In the genomic region with DNA sequence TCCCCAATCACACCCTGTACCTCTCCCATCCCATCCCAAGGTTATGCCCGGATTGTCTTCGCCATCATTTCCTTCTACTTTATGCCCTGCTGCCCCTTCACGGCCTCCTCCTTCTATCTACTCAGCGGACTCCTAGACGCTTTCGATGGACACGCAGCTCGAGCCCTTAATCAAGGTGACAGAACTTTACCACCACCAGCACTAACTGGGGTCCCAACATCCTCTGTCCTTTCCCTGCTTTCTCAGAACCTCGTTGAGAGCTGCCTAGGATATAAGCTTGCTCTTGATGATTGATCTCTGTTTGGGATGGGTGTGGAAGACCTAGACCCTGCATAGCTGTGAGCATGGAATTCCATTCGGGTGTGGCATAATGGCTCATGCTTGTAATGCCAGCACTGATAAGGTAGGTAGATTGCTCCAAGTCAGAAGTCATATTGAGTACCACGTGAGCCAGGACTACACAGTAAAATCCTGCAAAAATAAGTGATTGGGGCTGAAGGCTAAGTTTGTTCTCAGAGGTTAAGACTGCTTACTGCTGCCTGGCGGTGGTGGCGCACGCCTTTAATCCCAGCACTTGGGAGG, we compare ENCODE assay signal across 8 mouse cellular contexts. TPM values are rescaled to one million over a fixed set of nuclear protein-coding genes. Genes with fewer than 3 reads are reported as not detected.
DNase-seq lines count a peak whose midpoint lies in the region; ATAC-seq and TF ChIP-seq lines count a peak whose summit lies in the region.

No protein-coding gene starts in this region.

- H3K9me3 ChIP-seq in heart, embryonic 10.5 days = no peaks in the 10 kb centered on the region
- H3K9me3 ChIP-seq in ES-E14 (ENCODE audit: control insufficient read depth, insufficient read depth, low read depth, low read length) = no peaks in the 10 kb centered on the region
- no peaks in the 10 kb centered on the region for H3K9me3 ChIP-seq in forebrain, postnatal 0 days (ENCODE audit: low read length)
- no peaks in the 10 kb centered on the region for H3K9me3 ChIP-seq in liver, embryonic 11.5 days (ENCODE audit: control insufficient read depth, low read length)
- H3K9me3 ChIP-seq in stomach, embryonic 15.5 days = no peaks in the 10 kb centered on the region

- H3K4me2 ChIP-seq in forebrain, postnatal 0 days (ENCODE audit: low read depth) = peak overlapping the region; percentile 90
- peak overlapping the region; percentile 92 for H3K4me2 ChIP-seq in liver, embryonic 11.5 days
- H3K4me2 ChIP-seq in stomach, embryonic 15.5 days = peak overlapping the region; percentile 75

- peak overlapping the region; percentile 91 for H3K4me3 ChIP-seq in heart, embryonic 10.5 days
- H3K4me3 ChIP-seq in ES-E14 (ENCODE audit: insufficient read depth in 1 of 2, low read depth in 1 of 2, low read length in 2 of 2, poor library complexity in 1 of 2, severe bottlenecking in 1 of 2) = peak overlapping the region; percentile 78 to 82
- peak overlapping the region; percentile 95 for H3K4me3 ChIP-seq in forebrain, postnatal 0 days (ENCODE audit: low read depth, low read length)
- H3K4me3 ChIP-seq in liver, embryonic 11.5 days (ENCODE audit: low read depth, low read length) = peak overlapping the region; percentile 98
- H3K4me3 ChIP-seq in stomach, embryonic 15.5 days (replicated peaks) = peak overlapping the region; percentile 69

- TF ChIP-seq CTCF in forebrain, postnatal 0 days (IDR thresholded peaks at IDR 0.05; ENCODE audit: low read depth) = no peak

- peak overlapping the region; percentile 96 for H3K27ac ChIP-seq in heart, embryonic 10.5 days
- peak overlapping the region; percentile 92 for H3K27ac ChIP-seq in ES-E14 (ENCODE audit: insufficient read depth, low read depth, low read length, poor library complexity, severe bottlenecking)
- H3K27ac ChIP-seq in forebrain, postnatal 0 days (ENCODE audit: low read depth, low read length) = peak overlapping the region; percentile 99
- H3K27ac ChIP-seq in liver, embryonic 11.5 days (ENCODE audit: low read depth, low read length) = peak overlapping the region; percentile 88
- H3K27ac ChIP-seq in stomach, embryonic 15.5 days = peak overlapping the region; percentile 98

- DNase-seq in heart, embryonic 10.5 days (ENCODE audit: low spot score) = no peak
- no peak for DNase-seq in heart, adult 8-10 months (ENCODE audit: low spot score)
- DNase-seq in ES-E14 (ENCODE audit: low read depth, low spot score) = no peak
- DNase-seq in forebrain, postnatal 0 days = peak; percentile 12
- no peak for DNase-seq in liver, embryonic 11.5 days (ENCODE audit: low spot score)
- DNase-seq in left cerebral cortex, adult 11 months (ENCODE audit: low spot score) = no peak
- DNase-seq in testis, postnatal 10 days (ENCODE audit: low spot score) = no peak

- peaks cover 16% of the 10 kb centered on the region for H3K4me1 ChIP-seq in heart, embryonic 10.5 days
- H3K4me1 ChIP-seq in ES-E14 (ENCODE audit: control insufficient read depth in 2 of 2, insufficient read depth in 2 of 2, low read length in 2 of 2, poor library complexity in 1 of 2) = peaks cover 0 to 8% of the 10 kb centered on the region in 2 experiments; a peak in 2 of 4 replicates
- 0 out of 2 replicates have a peak, but pooled peaks cover 4% of the 10 kb centered on the region for H3K4me1 ChIP-seq in forebrain, postnatal 0 days (ENCODE audit: insufficient read depth)
- peaks cover 13% of the 10 kb centered on the region; the same call in 1 of the 2 replicates for H3K4me1 ChIP-seq in liver, embryonic 11.5 days (replicated peaks; ENCODE audit: control insufficient read depth, insufficient read depth, low read length)
- peaks cover 20% of the 10 kb centered on the region; the same call in 1 of the 2 replicates for H3K4me1 ChIP-seq in stomach, embryonic 15.5 days

- in situ Hi-C loops in ES-E14 (cut with MboI; ENCODE audit: low sequenced_read_pairs in 2 of 2, unreplicated experiment in 2 of 2) = no loop called here

- ATAC-seq in forebrain, postnatal 0 days = no peak
- ATAC-seq in liver, embryonic 11.5 days (replicated peaks; ENCODE audit: low FRiP score) = 0 out of 2 replicates have a peak, but pooled peaks have one; percentile 1
- ATAC-seq in stomach, embryonic 15.5 days (ENCODE audit: insufficient read depth, low FRiP score, low read depth) = no peak

- peak overlapping the region; percentile 79 for H3K9ac ChIP-seq in ES-E14 (ENCODE audit: insufficient read depth, low read depth, low read length, poor library complexity, severe bottlenecking)
- H3K9ac ChIP-seq in forebrain, postnatal 0 days = peak overlapping the region; percentile 99
- H3K9ac ChIP-seq in liver, embryonic 11.5 days (ENCODE audit: low read depth, low read length) = peak overlapping the region; percentile 99
- peak overlapping the region; percentile 93 for H3K9ac ChIP-seq in stomach, embryonic 15.5 days

- H3K27me3 ChIP-seq in heart, embryonic 10.5 days (ENCODE audit: insufficient read depth, poor library complexity, severe bottlenecking) = no peaks in the 10 kb centered on the region
- no peaks in the 10 kb centered on the region for H3K27me3 ChIP-seq in forebrain, postnatal 0 days (ENCODE audit: insufficient read depth, low read length)
- H3K27me3 ChIP-seq in liver, embryonic 11.5 days (replicated peaks; ENCODE audit: control insufficient read depth, insufficient read depth, low read length) = no peaks in the 10 kb centered on the region
- H3K27me3 ChIP-seq in stomach, embryonic 15.5 days (replicated peaks) = no peaks in the 10 kb centered on the region

- WGBS in heart, embryonic 10.5 days = 25% methylated on average over 14 of the region's 14 CpGs
- 28% methylated on average over 14 of the region's 14 CpGs for WGBS in forebrain, postnatal 0 days
- 24% methylated on average over 14 of the region's 14 CpGs for WGBS in liver, embryonic 11.5 days
- WGBS in stomach, embryonic 15.5 days = 18% methylated on average over 14 of the region's 14 CpGs

- H3K36me3 ChIP-seq in heart, embryonic 10.5 days = peaks cover 36% of the 10 kb centered on the region
- H3K36me3 ChIP-seq in ES-E14 (ENCODE audit: control insufficient read depth, insufficient read depth, low read length, poor library complexity, severe bottlenecking) = peaks cover 23% of the 10 kb centered on the region
- peaks cover 39% of the 10 kb centered on the region for H3K36me3 ChIP-seq in forebrain, postnatal 0 days (ENCODE audit: insufficient read depth)
- H3K36me3 ChIP-seq in liver, embryonic 11.5 days (ENCODE audit: control insufficient read depth, insufficient read depth, low read length) = peaks cover 20% of the 10 kb centered on the region
- H3K36me3 ChIP-seq in stomach, embryonic 15.5 days = peaks cover 22% of the 10 kb centered on the region

TF ChIP-seq in ES-E14, 5 proteins besides CTCF, POLR2A, EP300 and RAD21 (continues in another document):
- no peak for TF ChIP-seq ZC3H11A (IDR thresholded peaks at IDR 0.05; ENCODE audit: borderline replicate concordance, low read depth, low read length)
- no peak for TF ChIP-seq ZNF384 (IDR thresholded peaks at IDR 0.05; ENCODE audit: low read depth, low read length)
- no peak for TF ChIP-seq HCFC1 (IDR thresholded peaks at IDR 0.05; ENCODE audit: borderline replicate concordance, insufficient read depth, low read length)

RNA-seq across cellular contexts. Expression of gene Cdiptos, which starts 1.1 kb away (rescaled TPM):
- polyA plus RNA-seq in heart, embryonic 10.5 days (2016; fragmentation: Nextera tagmentation; extraction: Ambion mirVana) = 1.3 and 1.5 TPM in 2 replicates
- total RNA-seq in heart, adult 8-10 months (2022) = under 1 TPM in 3 of 4 experiments, not detected in 1; 0.37 to 0.60 (median 0.43) TPM
- 0.18 and 0.32 TPM in 2 replicates for total RNA-seq in ES-E14 (2012; rRNA removed)
- not detected in 2 replicates for total RNA-seq in forebrain, postnatal 0 days (2014; rRNA removed)
- 0.53 and 0.62 TPM in 2 replicates for polyA plus RNA-seq in forebrain, postnatal 0 days (2015; fragmentation: Nextera tagmentation; extraction: Ambion mirVana)
- 0.67 and 1.0 TPM in 2 replicates for polyA plus RNA-seq in liver, embryonic 11.5 days (2014; fragmentation: Nextera tagmentation; extraction: Ambion mirVana)
- polyA plus RNA-seq in stomach, embryonic 15.5 days (2015; fragmentation: Nextera tagmentation; extraction: Ambion mirVana) = 2.1 and 2.4 TPM in 2 replicates

RNA-seq across cellular contexts. Expression of gene Cdipt, which starts 1.3 kb away (rescaled TPM):
- 87.4 and 89.3 TPM in 2 replicates for polyA plus RNA-seq in heart, embryonic 10.5 days (2016; fragmentation: Nextera tagmentation; extraction: Ambion mirVana)
- 10 to 100 TPM; 45.9 to 53.7 (median 50.7) TPM for total RNA-seq in heart, adult 8-10 months (2022)
- 106 and 122 TPM in 2 replicates for total RNA-seq in ES-E14 (2012; rRNA removed)
- 120 and 158 TPM in 2 replicates for total RNA-seq in forebrain, postnatal 0 days (2014; rRNA removed)
- polyA plus RNA-seq in forebrain, postnatal 0 days (2015; fragmentation: Nextera tagmentation; extraction: Ambion mirVana) = 134 and 137 TPM in 2 replicates
- polyA plus RNA-seq in liver, embryonic 11.5 days (2014; fragmentation: Nextera tagmentation; extraction: Ambion mirVana) = 72.2 and 74.4 TPM in 2 replicates
- polyA plus RNA-seq in stomach, embryonic 15.5 days (2015; fragmentation: Nextera tagmentation; extraction: Ambion mirVana) = 113 and 119 TPM in 2 replicates

RNA-seq across cellular contexts. Expression of gene Sez6l2, which starts 26.6 kb away (rescaled TPM):
- polyA plus RNA-seq in heart, embryonic 10.5 days (2016; fragmentation: Nextera tagmentation; extraction: Ambion mirVana) = 0.15 and 0.35 TPM in 2 replicates
- 1 to 10 TPM; 2.6 to 7.2 (median 6.4) TPM for total RNA-seq in heart, adult 8-10 months (2022)
- 0.80 and 2.0 TPM in 2 replicates for total RNA-seq in ES-E14 (2012; rRNA removed)
- total RNA-seq in forebrain, postnatal 0 days (2014; rRNA removed) = 104 and 160 TPM in 2 replicates
- 38.3 and 45.3 TPM in 2 replicates for polyA plus RNA-seq in forebrain, postnatal 0 days (2015; fragmentation: Nextera tagmentation; extraction: Ambion mirVana)
- 0.27 TPM in 2 replicates for polyA plus RNA-seq in liver, embryonic 11.5 days (2014; fragmentation: Nextera tagmentation; extraction: Ambion mirVana)
- polyA plus RNA-seq in stomach, embryonic 15.5 days (2015; fragmentation: Nextera tagmentation; extraction: Ambion mirVana) = 1.5 and 2.3 TPM in 2 replicates

RNA-seq across cellular contexts. Expression of gene Asphd1, which starts 27.6 kb away (rescaled TPM):
- polyA plus RNA-seq in heart, embryonic 10.5 days (2016; fragmentation: Nextera tagmentation; extraction: Ambion mirVana) = not detected in 2 replicates
- total RNA-seq in heart, adult 8-10 months (2022) = under 1 TPM in 1 of 4 experiments, not detected in 3; 0.19 TPM
- 1.0 and 2.0 TPM in 2 replicates for total RNA-seq in ES-E14 (2012; rRNA removed)
- 14.3 and 37.2 TPM in 2 replicates for total RNA-seq in forebrain, postnatal 0 days (2014; rRNA removed)
- 10.3 and 13.6 TPM in 2 replicates for polyA plus RNA-seq in forebrain, postnatal 0 days (2015; fragmentation: Nextera tagmentation; extraction: Ambion mirVana)
- polyA plus RNA-seq in liver, embryonic 11.5 days (2014; fragmentation: Nextera tagmentation; extraction: Ambion mirVana) = not detected in 2 replicates
- polyA plus RNA-seq in stomach, embryonic 15.5 days (2015; fragmentation: Nextera tagmentation; extraction: Ambion mirVana) = 0.37 and 0.44 TPM in 2 replicates

RNA-seq across cellular contexts. Expression of gene Mvp, which starts 37.5 kb away (rescaled TPM):
- polyA plus RNA-seq in heart, embryonic 10.5 days (2016; fragmentation: Nextera tagmentation; extraction: Ambion mirVana) = 8.4 and 9.9 TPM in 2 replicates
- total RNA-seq in heart, adult 8-10 months (2022) = 10 to 100 TPM; 59.3 to 81.8 (median 73.5) TPM
- 49.2 and 56.0 TPM in 2 replicates for total RNA-seq in ES-E14 (2012; rRNA removed)
- 4.8 and 6.9 TPM in 2 replicates for total RNA-seq in forebrain, postnatal 0 days (2014; rRNA removed)
- polyA plus RNA-seq in forebrain, postnatal 0 days (2015; fragmentation: Nextera tagmentation; extraction: Ambion mirVana) = 3.3 and 3.4 TPM in 2 replicates
- 8.3 and 9.4 TPM in 2 replicates for polyA plus RNA-seq in liver, embryonic 11.5 days (2014; fragmentation: Nextera tagmentation; extraction: Ambion mirVana)
- polyA plus RNA-seq in stomach, embryonic 15.5 days (2015; fragmentation: Nextera tagmentation; extraction: Ambion mirVana) = 27.2 and 29.1 TPM in 2 replicates

Comparison
In these comparisons a context has a peak if more than half of its experiments do, and no peak if none do; other contexts are left out.
1. RNA of gene Sez6l2, which starts 26.6 kb away (polyA plus RNA-seq): 38.3 to 45.3 TPM in forebrain, postnatal 0 days; 1.5 to 2.3 TPM in stomach, embryonic 15.5 days, 0.15 to 0.35 TPM in heart, embryonic 10.5 days and 0.27 TPM in liver, embryonic 11.5 days; every median in the first group is over 10 times any median in the second.
2. Peak in every context shown above with its lines, with median percentiles within 50 percentile points of each other: H3K27ac ChIP-seq, H3K4me3 ChIP-seq, H3K9ac ChIP-seq and H3K4me2 ChIP-seq.